Mouse (Mus musculus): ENCODE results near the gene Rab14. TPM values are rescaled to one million over a fixed set of nuclear protein-coding genes. Genes with fewer than 3 reads are reported as not detected.

Gene Rab14
- total and polyA plus RNA-seq, 2 experiments from 2014 or later, result 65.2 to 495 TPM

DNA sequence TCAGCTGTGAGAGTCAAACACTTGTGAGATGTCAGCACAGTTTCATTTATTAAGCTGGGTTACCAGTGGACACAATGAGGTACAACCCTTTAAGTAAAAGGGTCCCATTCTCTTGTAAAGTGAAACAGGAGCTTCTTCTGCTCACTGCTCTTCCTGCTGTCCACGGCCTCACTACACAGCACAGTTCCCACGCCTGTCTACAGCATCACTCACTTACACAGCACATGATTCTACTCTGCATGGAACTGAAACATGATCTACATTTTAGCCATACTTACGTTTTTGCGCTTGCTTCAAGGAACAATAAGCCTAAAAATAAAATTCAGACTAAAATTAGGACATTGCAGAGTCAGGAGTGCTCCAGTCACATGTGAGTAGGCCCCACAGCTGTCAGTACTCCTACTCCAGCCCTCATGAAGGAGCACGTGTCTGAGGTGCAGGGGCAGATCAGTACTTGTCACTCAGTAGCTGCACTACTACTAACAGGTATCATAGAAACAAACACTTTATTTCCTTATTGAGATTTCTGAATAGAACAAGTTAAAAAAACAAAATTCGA is 17.7 kb downstream of the Rab14 start:
- WGBS, result 86% methylated on average over 6 of the region's 6 CpGs
- TF ChIP-seq CTCF (IDR thresholded peaks at IDR 0.05; ENCODE audit: low read depth), result no peak
- H3K4me1 ChIP-seq (ENCODE audit: insufficient read depth, low read length), result no peaks in the 10 kb centered on the region
- ATAC-seq (no peak), DNase-seq (ENCODE audit: low spot score) (no peak)
- peaks cover 34% of the 10 kb centered on the region for H3K36me3 ChIP-seq (ENCODE audit: insufficient read depth, low read length)
- no peak overlapping the region for H3K4me3 ChIP-seq (ENCODE audit: low read length)
- no peaks in the 10 kb centered on the region for H3K9me3 ChIP-seq (ENCODE audit: low read length)
- no peak overlapping the region for H3K9ac ChIP-seq (replicated peaks; ENCODE audit: low read length)
- no peak overlapping the region for H3K4me2 ChIP-seq (ENCODE audit: low read depth, low read length)
- H3K27me3 ChIP-seq (ENCODE audit: insufficient read depth, low read length), result no peaks in the 10 kb centered on the region
- no peak overlapping the region for H3K27ac ChIP-seq

DNA sequence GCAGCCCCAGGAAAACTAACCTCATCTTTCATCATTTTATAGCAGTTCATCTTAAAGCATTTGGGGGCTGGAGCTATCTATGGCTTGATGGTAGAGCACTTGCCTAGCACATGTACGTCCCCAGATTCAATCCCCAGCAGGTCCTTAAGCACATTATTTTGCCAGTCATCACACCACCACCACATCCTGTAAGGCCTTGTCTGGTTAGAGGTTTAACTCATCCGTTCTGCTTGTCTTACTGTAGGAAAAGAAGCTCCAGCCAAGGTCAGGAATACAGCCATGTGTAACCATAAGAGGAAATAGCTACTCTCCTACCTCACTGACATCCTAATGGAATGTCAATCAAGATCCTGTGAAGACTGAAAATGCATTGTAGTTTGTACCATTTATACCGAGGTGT is 22.8 kb downstream of the Rab14 start:
- Histone ChIP-seq H3K4me3 (ENCODE audit: low read length) (no peak overlapping the region), H3K27ac (no peak overlapping the region), H3K9me3 (ENCODE audit: low read length) (no peaks in the 10 kb centered on the region), H3K4me1 (ENCODE audit: insufficient read depth, low read length) (no peaks in the 10 kb centered on the region), H3K27me3 (ENCODE audit: insufficient read depth, low read length) (no peaks in the 10 kb centered on the region), H3K9ac (replicated peaks; ENCODE audit: low read length) (no peak overlapping the region), H3K36me3 (ENCODE audit: insufficient read depth, low read length) (peaks cover 31% of the 10 kb centered on the region), H3K4me2 (ENCODE audit: low read depth, low read length) (no peak overlapping the region)
- TF ChIP-seq CTCF (IDR thresholded peaks at IDR 0.05; ENCODE audit: low read depth), result no peak
- DNase-seq (ENCODE audit: low spot score), result no peak
- WGBS, result 88% methylated on average over 3 of the region's 3 CpGs
- no peak for ATAC-seq

DNA sequence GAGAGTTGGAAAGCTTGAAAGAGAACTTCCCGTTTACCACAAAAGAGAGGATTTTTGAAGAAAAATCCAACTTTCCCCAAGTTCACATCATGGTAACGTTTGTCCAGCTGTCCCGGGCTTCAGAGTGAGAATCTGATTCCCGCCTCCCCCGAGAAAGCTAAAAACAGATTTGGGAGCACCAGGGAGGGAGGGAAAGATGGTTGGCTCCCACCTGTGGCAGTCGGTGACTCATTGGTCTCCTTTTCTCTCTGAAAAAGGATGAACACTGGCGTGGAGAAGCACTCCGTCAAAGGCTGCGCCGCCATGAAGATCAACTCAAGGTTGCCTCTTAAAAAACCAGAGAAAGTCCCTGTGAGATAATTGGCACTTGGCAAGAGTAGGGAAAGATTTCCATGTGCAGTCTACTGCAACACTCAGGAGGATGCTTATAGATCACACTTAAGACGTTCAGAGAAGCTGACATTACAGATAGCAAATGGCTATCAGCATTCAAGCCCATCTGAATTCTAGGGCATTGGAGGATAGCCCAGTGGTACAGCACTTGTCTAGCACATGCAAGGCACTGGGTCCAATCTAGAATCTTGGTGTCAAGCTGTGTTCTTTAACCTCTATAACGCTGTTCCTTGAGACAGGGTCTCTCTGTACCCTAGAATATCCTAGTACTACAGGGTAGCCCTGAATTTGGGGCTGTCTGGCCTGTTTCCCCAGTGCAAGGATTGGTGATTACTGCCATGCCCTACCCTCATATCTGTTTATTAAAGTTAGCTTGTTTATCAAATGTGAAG is 25.4 kb downstream of the Rab14 start:
- Histone ChIP-seq H3K4me2 (ENCODE audit: low read depth, low read length) (no peak overlapping the region), H3K27ac (no peak overlapping the region), H3K9ac (replicated peaks; ENCODE audit: low read length) (no peak overlapping the region), H3K9me3 (ENCODE audit: low read length) (no peaks in the 10 kb centered on the region), H3K4me1 (ENCODE audit: insufficient read depth, low read length) (no peaks in the 10 kb centered on the region), H3K4me3 (ENCODE audit: low read length) (no peak overlapping the region), H3K36me3 (ENCODE audit: insufficient read depth, low read length) (peaks cover 39% of the 10 kb centered on the region), H3K27me3 (ENCODE audit: insufficient read depth, low read length) (no peaks in the 10 kb centered on the region)
- no peak for TF ChIP-seq CTCF (IDR thresholded peaks at IDR 0.05; ENCODE audit: low read depth)
- WGBS, result 92% methylated on average over 12 of the region's 12 CpGs
- DNase-seq (ENCODE audit: low spot score) (no peak), ATAC-seq (no peak)

DNA sequence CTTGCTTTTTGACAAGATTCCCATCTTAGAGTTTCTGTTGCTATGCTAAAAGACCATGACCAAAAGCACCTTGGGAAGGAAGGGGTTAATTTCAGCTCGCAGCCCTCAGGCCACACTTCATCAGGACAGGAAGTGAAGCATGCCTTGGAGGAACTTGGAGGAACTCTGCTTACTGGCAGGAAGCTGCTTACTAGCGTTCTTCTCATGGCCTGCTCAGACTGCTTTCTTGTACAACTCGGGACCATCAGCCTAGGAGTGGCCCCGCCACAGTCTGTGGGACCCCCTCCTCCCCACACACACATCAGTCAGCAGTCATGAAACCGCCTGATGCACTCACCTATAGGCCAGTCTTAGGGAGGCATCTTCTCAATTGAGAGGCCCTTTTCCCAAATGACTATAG is 26.8 kb downstream of the Rab14 start:
- no peak overlapping the region for H3K4me3 ChIP-seq (ENCODE audit: low read length)
- 61% methylated on average over 5 of the region's 5 CpGs for WGBS
- H3K4me1 ChIP-seq (ENCODE audit: insufficient read depth, low read length), result no peaks in the 10 kb centered on the region
- no peak for ATAC-seq
- no peaks in the 10 kb centered on the region for H3K9me3 ChIP-seq (ENCODE audit: low read length)
- H3K27ac ChIP-seq, result peak overlapping the region; percentile 15; the same call in 1 of the 2 replicates
- H3K9ac ChIP-seq (replicated peaks; ENCODE audit: low read length), result no peak overlapping the region
- H3K27me3 ChIP-seq (ENCODE audit: insufficient read depth, low read length), result no peaks in the 10 kb centered on the region
- DNase-seq (ENCODE audit: low spot score), result no peak
- TF ChIP-seq CTCF (IDR thresholded peaks at IDR 0.05; ENCODE audit: low read depth), result no peak
- H3K4me2 ChIP-seq (ENCODE audit: low read depth, low read length), result no peak overlapping the region
- H3K36me3 ChIP-seq (ENCODE audit: insufficient read depth, low read length), result peaks cover 50% of the 10 kb centered on the region

GRCm38 (mm10) chr2:35173666-35174065 is 27.3 kb downstream of the Rab14 start:
- no peak for ATAC-seq
- WGBS, result 91% methylated on average over 5 of the region's 5 CpGs
- peaks cover 51% of the 10 kb centered on the region for H3K36me3 ChIP-seq (ENCODE audit: insufficient read depth, low read length)

GRCm38 (mm10) chr2:35172246-35172645 is 28.7 kb downstream of the Rab14 start:
- WGBS, result 88% methylated on average over 4 of the region's 4 CpGs
- Histone ChIP-seq H3K9ac (replicated peaks; ENCODE audit: low read length) (no peak overlapping the region), H3K36me3 (ENCODE audit: insufficient read depth, low read length) (peaks cover 51% of the 10 kb centered on the region), H3K4me2 (ENCODE audit: low read depth, low read length) (no peak overlapping the region), H3K4me3 (ENCODE audit: low read length) (no peak overlapping the region), H3K9me3 (ENCODE audit: low read length) (no peaks in the 10 kb centered on the region), H3K27ac (no peak overlapping the region), H3K27me3 (ENCODE audit: insufficient read depth, low read length) (no peaks in the 10 kb centered on the region), H3K4me1 (ENCODE audit: insufficient read depth, low read length) (no peaks in the 10 kb centered on the region)
- TF ChIP-seq CTCF (IDR thresholded peaks at IDR 0.05; ENCODE audit: low read depth), result no peak
- ATAC-seq (no peak), DNase-seq (ENCODE audit: low spot score) (no peak)

More at GRCm38 (mm10) chr2:35173666-35174065, 27.3 kb downstream of the Rab14 start:
- no peak overlapping the region for H3K9ac ChIP-seq (replicated peaks; ENCODE audit: low read length)
- TF ChIP-seq CTCF (IDR thresholded peaks at IDR 0.05; ENCODE audit: low read depth), result no peak
- no peak overlapping the region for H3K27ac ChIP-seq
- H3K4me1 ChIP-seq (ENCODE audit: insufficient read depth, low read length), result no peaks in the 10 kb centered on the region
- no peak overlapping the region for H3K4me2 ChIP-seq (ENCODE audit: low read depth, low read length)
- DNase-seq (ENCODE audit: low spot score), result no peak
- H3K9me3 ChIP-seq (ENCODE audit: low read length), result no peaks in the 10 kb centered on the region
- H3K4me3 ChIP-seq (ENCODE audit: low read length), result no peak overlapping the region
- H3K27me3 ChIP-seq (ENCODE audit: insufficient read depth, low read length), result no peaks in the 10 kb centered on the region

DNA sequence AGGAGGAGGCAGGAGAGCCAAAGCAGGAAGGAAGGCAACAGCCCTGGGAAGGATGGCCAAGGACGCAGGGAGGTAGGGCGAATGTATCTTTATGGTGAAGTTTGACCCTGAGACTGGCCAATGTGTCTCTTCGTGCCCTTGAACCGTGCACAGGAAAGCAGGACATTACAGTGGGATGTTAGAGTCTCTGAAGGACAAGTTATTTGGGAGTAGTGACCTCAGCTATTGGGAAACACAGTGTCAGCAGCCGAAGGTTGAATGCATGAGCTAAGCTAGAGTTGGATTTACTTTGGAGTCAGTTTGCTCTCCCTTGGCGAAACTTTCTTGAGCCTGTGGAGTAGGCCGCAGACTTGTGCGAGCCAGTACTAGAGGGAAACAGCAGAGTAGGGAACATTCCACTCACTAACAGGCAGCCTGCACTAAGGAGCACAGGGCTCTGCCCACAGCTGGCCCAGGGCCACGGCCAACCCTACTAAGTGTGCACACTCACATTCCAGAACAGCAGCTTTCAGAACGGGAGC is 29.5 kb downstream of the Rab14 start:
- H3K27me3 ChIP-seq (ENCODE audit: insufficient read depth, low read length), result no peaks in the 10 kb centered on the region
- H3K4me3 ChIP-seq (ENCODE audit: low read length), result no peak overlapping the region
- H3K27ac ChIP-seq, result no peak overlapping the region
- DNase-seq (ENCODE audit: low spot score) (no peak), ATAC-seq (no peak)
- no peak overlapping the region for H3K4me2 ChIP-seq (ENCODE audit: low read depth, low read length)
- no peak for TF ChIP-seq CTCF (IDR thresholded peaks at IDR 0.05; ENCODE audit: low read depth)
- 88% methylated on average over 10 of the region's 10 CpGs for WGBS
- H3K9ac ChIP-seq (replicated peaks; ENCODE audit: low read length), result no peak overlapping the region
- peaks cover 58% of the 10 kb centered on the region for H3K36me3 ChIP-seq (ENCODE audit: insufficient read depth, low read length)
- H3K4me1 ChIP-seq (ENCODE audit: insufficient read depth, low read length), result no peaks in the 10 kb centered on the region
- no peaks in the 10 kb centered on the region for H3K9me3 ChIP-seq (ENCODE audit: low read length)

Data from hindbrain, postnatal 0 days (tissue).